Mouse (Mus musculus) small intestine, adult 2 months (tissue): ENCODE measurements around the gene Acbd4.

Experiments used
- CTCF ChIP-seq: fragments of 200-500 bp; IDR thresholded peaks from 2 replicates; pipeline ENCODE4 v1.5.1; 2012; ENCODE audit warnings: low read depth, mild to moderate bottlenecking, control low read depth, inconsistent platforms, low read length, moderate library complexity, mixed read lengths; ENCODE audit not compliant: insufficient replicate concordance, insufficient read length; ENCODE audit errors: extremely low read depth
- POLR2A ChIP-seq: fragments of 200-500 bp; IDR thresholded peaks from 2 replicates; pipeline ENCODE4 v1.6.1; 2012; ENCODE audit warnings: low read depth, mild to moderate bottlenecking, control low read depth, inconsistent platforms, low read length, moderate library complexity

GRCm38 (mm10) chr11:103133456-103134185 lies 32.1 kb downstream of the Acbd4 start:
- TF ChIP-seq POLR2A (no peak), CTCF (no peak)
